Mouse (Mus musculus): ENCODE data around the gene Etv5. TPM values are rescaled to one million over a fixed set of nuclear protein-coding genes. Genes with fewer than 3 reads are reported as not detected.

The Etv5 gene
- total RNA-seq (2021): 10 to 100 TPM; 24.1 to 27.5 TPM
- long read RNA-seq, experiment 1, partial matches to known transcripts: 2 of 9 reads
- long read RNA-seq, experiment 1, other reads (novel, unspliced or antisense): 3 of 9 reads
- long read RNA-seq, experiment 2, transcript Etv5-201 (13 exons, 3,975 nt): major isoform, 7 of 18 reads
- long read RNA-seq, experiment 2, partial matches to known transcripts: 1 of 18 reads
- long read RNA-seq, experiment 2, other reads (novel, unspliced or antisense): 10 of 18 reads

DNA sequence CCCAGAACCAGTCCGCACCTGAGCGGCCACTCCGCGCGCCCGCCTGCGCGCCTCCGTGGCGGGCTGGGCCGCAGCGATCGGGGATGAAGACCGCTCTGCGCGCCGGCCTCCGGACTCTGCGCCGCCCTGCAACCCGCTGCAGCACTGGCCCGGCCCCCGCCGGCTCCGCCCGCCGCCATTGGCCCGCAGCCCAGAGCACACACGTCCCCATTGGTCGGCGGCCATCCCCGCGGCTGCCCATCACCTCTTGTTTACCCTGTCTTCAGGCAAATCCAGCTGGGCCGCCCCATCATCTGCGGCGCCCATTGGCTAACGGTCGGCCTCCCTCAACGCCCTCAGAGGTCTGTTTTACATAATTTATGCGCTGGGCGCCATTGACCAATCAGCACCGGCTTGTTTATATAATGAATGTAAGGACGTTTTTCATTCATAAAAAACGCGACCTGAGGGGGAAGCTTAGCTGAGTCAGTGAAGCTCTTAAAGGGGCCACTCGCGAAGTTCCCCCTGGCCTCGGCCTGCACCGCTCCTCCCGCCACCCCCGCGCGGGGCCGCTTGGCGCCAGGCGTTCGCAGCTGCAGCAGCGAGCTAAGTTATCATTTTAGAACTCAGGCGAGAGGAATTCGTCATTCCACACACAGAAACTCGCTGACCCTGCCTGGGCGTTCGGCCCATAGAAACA lies at the start of gene Etv5:
Gene Etv5, minus strand, starts transcription at position 221 of the 679 bp plus-strand sequence.
- DNase-seq (ENCODE audit: low spot score in 2 of 2): peak; percentile 92 to 97

DNA sequence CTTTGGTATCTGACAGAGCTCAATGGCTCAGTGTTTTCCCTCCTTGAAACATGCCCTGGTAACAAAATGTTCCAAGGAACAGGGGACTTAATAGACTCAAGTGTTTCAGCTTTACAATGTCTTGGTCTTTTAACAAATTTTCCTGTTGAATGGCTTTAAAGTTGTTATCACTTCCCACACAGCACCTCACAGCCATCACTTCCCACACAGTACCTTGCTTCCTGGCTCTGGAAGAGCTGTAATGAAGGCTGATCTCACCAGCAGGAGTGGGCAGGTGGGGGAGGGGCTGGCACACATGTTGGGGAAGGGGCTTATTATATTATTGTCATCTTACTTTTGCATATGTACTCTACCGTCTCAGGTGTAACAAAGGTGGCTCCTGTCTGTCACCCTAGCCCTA lies 44.4 kb upstream of the Etv5 start:
- no peak for DNase-seq (ENCODE audit: low spot score in 2 of 2)

DNA sequence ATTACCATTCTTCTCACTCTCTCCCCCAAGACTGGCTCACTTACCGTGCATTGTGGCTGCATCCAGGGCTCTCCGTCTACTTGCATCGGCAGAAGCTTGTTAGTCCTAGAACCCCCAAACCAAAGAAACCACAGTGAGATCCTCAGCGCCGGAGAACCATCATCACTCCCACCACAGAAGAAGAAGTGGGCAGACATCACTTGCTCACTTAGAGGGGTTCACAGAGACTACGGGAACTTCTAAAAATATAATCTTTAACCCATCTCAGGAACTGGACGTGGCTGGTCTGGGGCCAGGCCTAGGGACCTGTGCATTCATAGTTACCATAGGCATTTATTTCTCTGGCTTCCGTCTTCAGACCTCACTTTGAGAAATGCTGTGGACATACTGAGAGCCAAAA lies 39.8 kb upstream of the Etv5 start:
- DNase-seq (ENCODE audit: low spot score in 2 of 2): no peak

DNA sequence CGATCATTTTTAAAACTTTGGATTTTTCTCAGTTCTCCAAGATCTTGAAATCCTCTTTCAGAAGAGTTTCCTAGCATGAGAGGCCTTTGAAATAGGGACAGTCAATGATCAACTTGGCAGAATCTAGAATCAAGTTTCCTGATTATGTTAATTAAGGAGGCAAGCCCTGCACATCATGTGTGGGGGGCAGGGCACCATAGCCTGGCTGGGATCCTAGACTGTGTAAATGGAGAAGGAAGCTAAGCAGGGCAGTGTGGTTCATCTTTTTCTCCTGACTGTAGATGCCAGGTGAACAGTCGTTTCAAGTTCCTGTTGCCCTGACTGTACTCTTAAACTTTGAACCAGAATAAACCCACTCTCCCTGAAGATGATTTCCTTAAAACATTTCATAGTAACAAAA lies 32.2 kb upstream of the Etv5 start:
- DNase-seq (ENCODE audit: low spot score in 2 of 2): no peak

DNA sequence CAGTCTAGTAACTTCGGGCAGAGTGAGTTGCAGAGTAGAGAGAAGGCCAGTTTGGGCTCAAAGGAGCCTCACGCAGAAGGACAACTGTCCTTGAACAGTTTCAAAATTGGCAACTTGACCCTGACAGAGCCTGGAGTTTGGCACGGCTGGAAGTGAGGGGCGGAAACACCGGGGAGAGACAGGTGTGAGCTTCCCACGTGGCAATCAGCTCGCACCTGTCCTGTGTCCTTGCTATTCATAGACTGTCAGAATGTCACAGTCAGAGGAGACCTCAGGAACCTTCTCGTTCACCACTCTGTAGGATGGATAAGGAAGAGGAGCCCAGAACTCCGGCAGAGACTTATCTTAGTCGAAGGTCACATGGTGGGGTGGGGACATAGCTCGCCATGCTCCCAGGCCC lies 29.9 kb upstream of the Etv5 start:
- DNase-seq (ENCODE audit: low spot score in 2 of 2): no peak

GRCm38 (mm10) chr16:22467111-22467510 lies 27.6 kb upstream of the Etv5 start:
- DNase-seq (ENCODE audit: low spot score in 2 of 2): no peak

DNA sequence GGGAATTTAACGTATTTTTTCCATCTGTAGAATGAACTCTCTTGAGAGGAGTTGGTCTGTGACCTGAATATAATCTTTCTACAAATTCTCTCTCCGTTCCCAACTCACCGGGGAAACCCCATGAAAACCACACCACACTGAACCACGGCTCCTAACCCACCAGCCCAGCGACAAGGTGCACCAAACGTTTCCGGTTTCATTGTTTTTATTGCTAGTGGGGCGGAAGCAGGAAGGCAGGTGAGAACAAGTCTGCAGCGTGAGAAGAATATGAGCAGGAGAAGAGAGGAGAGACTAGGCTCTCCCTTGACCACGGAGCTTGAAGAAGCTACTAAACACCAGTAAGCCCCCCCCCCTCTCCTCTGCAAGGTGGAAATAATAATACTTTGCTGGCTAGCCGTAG lies 26.9 kb upstream of the Etv5 start:
- DNase-seq (ENCODE audit: low spot score in 2 of 2): no peak

DNA sequence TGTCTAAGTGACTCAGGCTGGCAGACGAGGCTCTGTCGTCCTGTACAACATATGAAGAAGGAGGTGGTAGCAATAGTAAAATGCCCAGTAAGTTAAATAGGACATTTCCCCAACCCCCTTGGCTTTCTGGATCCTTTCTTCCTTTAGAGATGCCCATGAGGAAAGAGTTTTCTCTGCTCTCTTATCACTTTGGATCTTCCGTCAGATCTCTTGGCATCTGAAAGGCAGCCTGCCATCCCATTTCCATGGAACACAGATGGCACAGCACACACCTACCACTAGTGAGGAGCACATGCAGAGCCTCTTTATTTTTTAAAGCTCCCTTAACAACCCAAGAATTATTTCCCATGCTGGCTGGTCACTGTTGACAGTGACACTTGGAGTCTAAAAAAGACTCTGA lies 22.7 kb upstream of the Etv5 start:
- DNase-seq (ENCODE audit: low spot score in 2 of 2): no peak

GRCm38 (mm10) chr16:22461728-22462127 lies 22.2 kb upstream of the Etv5 start:
- DNase-seq (ENCODE audit: low spot score in 2 of 2): no peak

GRCm38 (mm10) chr16:22460960-22461359 lies 21.4 kb upstream of the Etv5 start:
- no peak for DNase-seq (ENCODE audit: low spot score in 2 of 2)

- DNase-seq (ENCODE audit: low spot score in 2 of 2): no peak
Measured at GRCm38 (mm10) chr16:22452082-22452481, 12.6 kb upstream of the Etv5 start.

DNA sequence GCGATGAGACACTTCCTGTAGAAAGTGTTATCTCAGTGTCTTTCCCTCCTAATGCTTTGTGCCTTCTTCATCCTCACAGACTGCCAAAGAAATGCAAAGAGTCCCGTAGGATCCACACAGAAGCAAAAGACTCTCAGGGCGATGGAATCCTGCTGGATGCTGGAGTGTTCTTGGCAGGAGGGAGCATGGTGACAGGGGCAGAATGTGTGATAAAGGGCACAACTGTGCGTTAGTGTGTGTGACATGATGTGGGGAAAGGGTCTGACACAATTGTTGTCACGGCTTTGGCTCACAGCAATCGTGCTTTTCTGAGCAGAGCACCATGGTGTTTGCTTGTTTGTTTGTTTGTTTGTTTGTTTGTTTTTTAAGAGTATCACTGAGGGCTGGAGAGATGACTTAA lies 8.6 kb upstream of the Etv5 start:
- no peak for DNase-seq (ENCODE audit: low spot score in 2 of 2)

DNA sequence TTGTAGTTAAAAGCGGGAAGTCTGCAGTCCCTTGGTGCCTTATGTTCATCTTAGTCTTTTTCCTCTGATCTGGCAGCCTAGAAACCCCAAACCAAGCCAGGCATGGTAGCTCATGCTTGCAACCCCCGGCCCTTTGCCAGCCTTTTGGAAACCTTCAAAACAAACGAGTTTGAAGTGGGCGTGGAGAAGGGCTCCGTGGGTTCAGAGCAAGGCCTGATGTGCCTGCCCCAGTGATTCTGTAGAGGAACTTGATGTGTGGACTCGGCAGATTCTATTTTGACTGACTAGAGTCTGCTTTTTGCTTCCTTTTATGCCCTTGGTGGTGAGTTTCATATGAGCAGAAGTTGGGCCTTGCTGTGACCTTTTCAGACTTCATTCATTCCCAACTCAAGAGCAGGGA lies 5.3 kb upstream of the Etv5 start:
- DNase-seq (ENCODE audit: low spot score in 2 of 2): no peak

DNA sequence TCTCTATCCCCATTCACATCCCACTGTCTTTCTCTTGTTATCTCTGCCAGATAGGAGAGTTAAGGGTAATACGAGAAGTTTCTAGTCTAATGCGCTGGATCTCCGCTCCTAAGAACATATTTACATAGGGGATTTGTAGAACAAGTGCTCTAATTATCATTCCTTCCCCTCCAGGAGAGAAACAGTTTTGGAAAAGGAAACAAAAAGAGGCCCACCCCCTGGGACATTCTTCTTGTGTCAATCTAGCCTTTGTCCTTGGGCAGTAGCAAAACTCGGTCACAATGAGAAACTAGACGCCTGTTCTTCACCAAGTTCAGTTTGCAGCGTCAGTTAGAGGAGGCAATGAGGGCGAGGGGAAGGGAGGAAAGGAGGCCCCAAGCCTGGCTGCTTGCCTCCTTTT lies 2.7 kb upstream of the Etv5 start:
- no peak for DNase-seq (ENCODE audit: low spot score in 2 of 2)

DNA sequence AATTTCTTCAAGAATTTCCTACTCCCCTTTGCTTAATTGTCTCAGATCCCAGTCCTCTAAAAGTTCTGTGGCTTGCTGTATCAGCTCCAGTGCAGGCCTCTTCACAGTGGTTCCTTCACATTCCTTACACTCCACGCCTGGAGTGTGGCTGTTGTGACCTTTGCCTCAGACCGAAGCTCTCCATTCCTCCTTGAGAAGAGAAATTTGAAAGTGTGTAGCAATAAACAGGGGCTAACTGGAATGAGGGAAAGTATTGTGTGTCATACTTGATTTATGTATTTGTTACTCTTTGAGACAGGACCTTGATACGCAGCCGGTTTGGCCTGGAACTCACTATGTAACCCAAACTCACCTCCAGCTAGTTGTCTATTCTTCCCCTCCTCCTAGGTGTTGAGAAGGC lies 1.8 kb upstream of the Etv5 start:
- DNase-seq (ENCODE audit: low spot score in 2 of 2): no peak

DNA sequence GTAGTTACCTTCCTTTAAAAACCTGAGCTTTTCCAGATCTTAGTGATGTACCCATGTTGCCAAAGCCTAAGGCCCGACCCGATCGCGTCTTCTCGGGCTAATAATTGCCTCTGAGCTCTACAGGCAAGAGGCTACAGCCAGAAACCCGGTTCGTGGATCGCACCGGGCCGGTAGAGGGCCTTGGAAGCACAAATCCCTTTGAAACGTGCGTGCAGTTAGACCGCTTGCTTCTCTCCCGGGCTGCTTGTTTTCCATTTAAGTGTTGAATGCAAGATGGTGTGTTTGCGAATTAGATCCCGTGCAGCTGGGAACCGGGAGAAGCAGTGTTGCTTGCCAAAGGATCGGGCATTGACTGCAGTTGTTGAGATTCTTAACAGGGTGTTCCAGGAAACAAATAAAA lies 750 bp upstream of the Etv5 start:
- peak in 1 of 2 experiments; percentile 9 for DNase-seq (ENCODE audit: low spot score in 2 of 2)

DNA sequence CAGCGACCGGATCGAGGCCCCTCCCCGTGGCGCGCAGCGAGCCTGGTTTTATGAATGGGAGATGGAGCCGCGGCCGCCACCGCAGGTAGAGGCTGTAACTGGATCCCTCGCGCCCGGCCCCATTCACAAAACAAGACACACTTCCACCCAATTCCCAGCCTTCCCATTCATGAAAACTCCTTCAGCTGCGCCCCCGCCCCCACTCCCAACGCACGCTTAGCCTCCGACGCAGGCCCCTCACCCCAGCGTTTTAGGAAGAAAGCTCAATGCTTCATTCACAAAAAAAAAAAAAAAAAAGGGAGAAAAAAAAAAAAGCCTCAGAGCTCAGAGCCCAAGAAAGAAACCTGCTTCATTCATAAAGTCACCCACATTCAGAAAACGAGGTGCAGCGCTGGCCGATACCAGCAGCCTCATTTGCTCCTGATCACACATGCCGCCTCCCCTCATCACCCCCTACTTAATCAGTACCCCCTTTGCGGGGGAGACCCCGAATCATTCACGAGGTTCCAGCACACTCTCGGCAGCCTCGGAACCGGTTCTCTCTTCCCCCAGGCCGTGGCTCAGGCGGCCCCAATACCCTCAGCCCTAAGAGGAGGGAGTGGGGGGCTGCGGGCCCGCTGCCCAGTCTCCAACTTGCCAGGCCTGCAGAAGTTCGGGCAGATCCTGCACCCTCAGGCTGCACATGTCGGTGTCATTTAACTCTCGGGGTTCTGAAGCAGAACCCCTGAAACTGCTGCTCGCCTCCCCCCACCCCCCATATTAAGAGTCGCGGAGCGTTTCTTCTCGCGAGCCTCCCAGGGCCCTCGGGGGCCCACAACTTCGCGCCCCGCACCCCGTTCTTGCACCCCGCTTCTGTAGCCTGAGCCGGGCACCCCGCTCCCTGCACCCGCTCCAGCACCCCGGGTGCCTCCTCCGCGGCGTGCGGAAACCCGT lies 812 bp downstream of the Etv5 start:
- peak; percentile 30 to 55 for DNase-seq (ENCODE audit: low spot score in 2 of 2)

DNA sequence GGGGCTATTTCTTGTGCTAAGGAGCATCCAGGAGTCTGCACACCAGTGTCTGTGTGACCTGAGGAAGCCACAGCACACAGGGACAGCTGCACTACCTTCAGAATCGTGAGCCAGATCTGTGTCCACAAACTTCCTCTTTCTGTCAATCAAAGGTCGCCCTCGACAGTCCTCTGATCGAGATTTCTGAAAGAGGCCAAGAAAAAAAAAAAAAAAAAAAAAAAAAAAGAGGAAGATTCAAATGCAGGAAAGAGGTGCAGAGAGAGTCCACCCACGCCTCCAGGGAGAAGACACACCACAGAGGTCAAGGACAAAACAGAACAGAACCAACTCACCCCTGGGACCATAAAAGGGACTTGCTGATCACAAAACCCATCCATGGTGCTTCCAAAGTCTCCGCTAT lies 3.4 kb downstream of the Etv5 start:
- DNase-seq (ENCODE audit: low spot score in 2 of 2): no peak

GRCm38 (mm10) chr16:22434530-22434929 lies 5.0 kb downstream of the Etv5 start:
- DNase-seq (ENCODE audit: low spot score in 2 of 2): no peak

DNA sequence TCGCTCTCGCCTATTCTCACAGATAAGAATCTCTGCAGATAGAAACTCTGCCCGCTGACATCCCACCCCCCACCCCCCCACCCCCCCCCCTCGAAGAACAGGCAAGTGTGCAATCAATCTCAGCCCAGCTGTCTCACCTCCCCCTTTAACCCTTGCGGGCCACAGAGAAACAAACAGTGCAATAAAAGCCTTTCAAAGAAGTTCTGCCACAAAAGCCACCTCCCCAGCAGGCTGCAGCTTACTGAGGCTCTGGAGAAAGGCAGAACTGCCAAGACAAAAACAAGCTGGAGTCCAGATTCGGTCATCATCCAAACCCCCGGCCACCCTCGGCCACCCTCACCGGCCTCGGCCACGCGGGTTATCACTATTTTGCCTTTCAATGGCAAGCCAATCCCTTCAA lies 5.6 kb downstream of the Etv5 start:
- no peak for DNase-seq (ENCODE audit: low spot score in 2 of 2)

- DNase-seq (ENCODE audit: low spot score in 2 of 2): no peak
Measured at GRCm38 (mm10) chr16:22431773-22432172, 7.7 kb downstream of the Etv5 start.

GRCm38 (mm10) chr16:22431335-22431734 lies 8.2 kb downstream of the Etv5 start:
- no peak for DNase-seq (ENCODE audit: low spot score in 2 of 2)
